Mouse (Mus musculus) forebrain, embryonic 16.5 days (tissue): Measurements from ENCODE around the gene Poc1a. TPM values are rescaled to one million over a fixed set of nuclear protein-coding genes. Genes with fewer than 3 reads are reported as not detected.

Experiments used
- ATAC-seq: fragments of 200-750 bp; cut with Nextera tagmentation; 2 replicates; pipeline ENCODE4 v1.8.0; 2017; ENCODE audit warnings: mild to moderate bottlenecking, moderate library complexity
- H3K27ac ChIP-seq: fragments of 300-500 bp; sonication (generic); 2 replicates; pipeline ENCODE4 v1.5.1; 2014; ENCODE audit warnings: low read length, control low read depth
- H3K27me3 ChIP-seq: fragments of 300-500 bp; sonication (generic); replicated peaks from 2 replicates; pipeline ENCODE4 v1.6.1; 2014; ENCODE audit warnings: low read length; ENCODE audit not compliant: control insufficient read depth, insufficient read depth
- H3K36me3 ChIP-seq: fragments of 300-500 bp; sonication (generic); 2 replicates; pipeline ENCODE4 v1.6.1; 2014; ENCODE audit not compliant: control insufficient read depth, insufficient read depth
- H3K4me1 ChIP-seq: fragments of 300-500 bp; sonication (generic); replicated peaks from 2 replicates; pipeline ENCODE4 v1.6.1; 2014; ENCODE audit warnings: low read length; ENCODE audit not compliant: control insufficient read depth, insufficient read depth
- H3K4me2 ChIP-seq: fragments of 300-500 bp; sonication (generic); 2 replicates; pipeline ENCODE4 v1.6.1; 2014; ENCODE audit warnings: mild to moderate bottlenecking, low read length, control low read depth
- H3K4me3 ChIP-seq: fragments of 300-500 bp; sonication (generic); replicated peaks from 2 replicates; pipeline ENCODE4 v1.5.1; 2014; ENCODE audit warnings: mild to moderate bottlenecking, low read length, control low read depth
- H3K9ac ChIP-seq: fragments of 300-500 bp; sonication (generic); replicated peaks from 2 replicates; pipeline ENCODE4 v1.6.1; 2014; ENCODE audit warnings: low read depth, low read length, control low read depth
- H3K9me3 ChIP-seq: fragments of 300-500 bp; sonication (generic); 2 replicates; pipeline ENCODE4 v1.6.1; 2016; ENCODE audit warnings: low read length; ENCODE audit not compliant: control insufficient read depth
- WGBS: fragments of 180-500 bp; shearing (Covaris S2); extraction: QIAGEN DNeasy Blood & Tissue Kit; methylation state at CpG from one replicate; pipeline ENCODE4 v1.1.7; 2014; 5-methylcytosine and 5-hydroxymethylcytosine counted together
- polyA plus RNA-seq: library from polyadenylated mRNA; unstranded; fragments of >200 nt; fragmentation: Nextera tagmentation; extraction: Ambion mirVana; gene quantifications from 2 replicates; pipeline ENCODE4 v1.2.1, GENCODE M21; 2015

Gene Poc1a
- polyA plus RNA-seq, 1 experiment from 2014 or later: 11.6 TPM

GRCm38 (mm10) chr9:106394649-106395602, 114.1 kb downstream of the Poc1a start:
- Histone ChIP-seq H3K4me3 (no peak overlapping the region), H3K27me3 (no peaks in the 10 kb centered on the region), H3K27ac (no peak overlapping the region), H3K4me1 (peaks cover 20% of the 10 kb centered on the region), H3K9ac (no peak overlapping the region), H3K4me2 (no peak overlapping the region), H3K9me3 (no peaks in the 10 kb centered on the region), H3K36me3 (no peaks in the 10 kb centered on the region)
- 21% methylated on average over 11 of the region's 11 CpGs for WGBS
- no peak for ATAC-seq

DNA sequence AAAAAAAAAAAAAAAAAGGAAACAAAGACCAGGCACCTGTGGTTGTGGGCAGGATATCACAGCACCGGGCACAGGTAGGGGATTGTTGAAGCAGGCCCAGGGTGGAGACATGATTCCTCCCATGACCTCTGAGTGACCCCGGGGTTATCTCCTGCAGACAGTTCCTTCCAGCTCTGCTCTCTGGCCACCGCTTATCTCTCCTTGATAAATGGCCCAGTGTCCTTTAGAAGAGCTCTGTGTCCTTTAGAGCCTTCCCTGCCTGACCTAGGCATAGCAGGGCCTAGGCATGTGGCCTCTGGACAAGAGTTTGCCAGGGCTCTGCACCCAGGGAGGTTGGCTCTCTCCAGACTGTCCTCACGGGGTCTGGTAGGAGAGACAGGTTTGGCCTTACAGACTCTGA, 116.9 kb downstream of the Poc1a start:
- peaks cover 16% of the 10 kb centered on the region for H3K4me1 ChIP-seq
- no peak overlapping the region for H3K4me2 ChIP-seq
- ATAC-seq: no peak
- H3K9ac ChIP-seq: no peak overlapping the region
- H3K27me3 ChIP-seq: no peaks in the 10 kb centered on the region
- H3K27ac ChIP-seq: no peak overlapping the region
- no peaks in the 10 kb centered on the region for H3K36me3 ChIP-seq
- 88% methylated on average over 4 of the region's 4 CpGs for WGBS
- no peaks in the 10 kb centered on the region for H3K9me3 ChIP-seq
- no peak overlapping the region for H3K4me3 ChIP-seq

DNA sequence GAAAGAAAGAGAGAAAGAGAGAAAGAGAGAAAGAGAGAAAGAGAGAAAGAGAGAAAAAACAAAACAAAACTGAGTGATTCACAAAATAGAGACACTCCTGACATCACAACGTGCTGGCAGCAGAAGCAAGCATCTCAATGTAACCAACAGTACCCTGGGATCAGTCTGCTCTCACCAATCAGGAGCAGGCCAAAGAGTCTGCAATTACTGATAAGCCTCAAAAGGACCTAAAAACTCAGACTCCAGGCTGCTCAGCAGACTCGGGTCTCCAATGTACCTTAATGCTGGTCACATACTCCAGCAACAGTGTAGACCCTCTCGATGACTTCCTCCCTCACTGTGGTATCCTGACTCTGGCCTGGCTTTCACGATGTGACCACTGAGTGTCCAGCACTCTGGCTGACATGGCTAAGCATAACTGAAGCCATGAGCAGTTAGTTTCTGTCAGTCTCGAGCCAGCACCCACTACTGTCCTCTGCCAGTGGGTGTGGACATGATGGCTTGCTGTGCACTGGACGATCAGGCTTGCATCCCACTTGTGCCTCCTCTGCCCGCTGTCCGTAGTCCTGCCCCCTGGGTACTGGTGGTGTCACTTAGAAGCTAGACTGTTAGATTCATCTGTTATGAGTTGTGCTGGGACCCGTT, 117.9 kb downstream of the Poc1a start:
- Histone ChIP-seq H3K27me3 (no peaks in the 10 kb centered on the region), H3K27ac (no peak overlapping the region), H3K4me2 (no peak overlapping the region), H3K36me3 (no peaks in the 10 kb centered on the region), H3K4me1 (peaks cover 10% of the 10 kb centered on the region; the same call in 1 of the 2 replicates), H3K9ac (no peak overlapping the region), H3K4me3 (no peak overlapping the region), H3K9me3 (no peaks in the 10 kb centered on the region)
- WGBS: 82% methylated on average over 9 of the region's 9 CpGs
- ATAC-seq: no peak

GRCm38 (mm10) chr9:106399808-106400207, 118.9 kb downstream of the Poc1a start:
- H3K4me2 ChIP-seq: no peak overlapping the region
- H3K9me3 ChIP-seq: no peaks in the 10 kb centered on the region
- H3K27ac ChIP-seq: no peak overlapping the region
- peaks cover 7% of the 10 kb centered on the region; the same call in 1 of the 2 replicates for H3K4me1 ChIP-seq
- H3K4me3 ChIP-seq: no peak overlapping the region
- 85% methylated on average over 3 of the region's 3 CpGs for WGBS
- H3K36me3 ChIP-seq: no peaks in the 10 kb centered on the region
- no peaks in the 10 kb centered on the region for H3K27me3 ChIP-seq
- ATAC-seq: no peak
- no peak overlapping the region for H3K9ac ChIP-seq

Other genes starting within 250 kb of the Poc1a start
- gene Col6a4, start 184.3 kb upstream of the Poc1a start, polyA plus RNA-seq: 0.70 and 1.1 TPM in 2 replicates
- 2.2 and 3.0 TPM in 2 replicates for gene Glyctk, start 122.9 kb upstream of the Poc1a start, polyA plus RNA-seq
- gene Wdr82, start 110.1 kb upstream of the Poc1a start, polyA plus RNA-seq: 37.3 and 41.6 TPM in 2 replicates
- 14.0 and 14.7 TPM in 2 replicates for gene Ppm1m, start 81.3 kb upstream of the Poc1a start, polyA plus RNA-seq
- gene Twf2, start 78.0 kb upstream of the Poc1a start, polyA plus RNA-seq: 56.6 and 58.7 TPM in 2 replicates
- not detected in 2 replicates for gene Tlr9, start 58.5 kb upstream of the Poc1a start, polyA plus RNA-seq
- 101 and 109 TPM in 2 replicates for gene Alas1, start 32.4 kb upstream of the Poc1a start, polyA plus RNA-seq
- 9.0 and 10.3 TPM in 2 replicates for gene Dusp7, start 87.6 kb downstream of the Poc1a start, polyA plus RNA-seq
- 564 and 591 TPM in 2 replicates for gene Rpl29, start 148.4 kb downstream of the Poc1a start, polyA plus RNA-seq
- gene Acy1, start 157.3 kb downstream of the Poc1a start, polyA plus RNA-seq: 31.5 and 31.7 TPM in 2 replicates
- gene Abhd14b, start 166.4 kb downstream of the Poc1a start, polyA plus RNA-seq: 6.2 and 7.7 TPM in 2 replicates
- 72.3 and 81.9 TPM in 2 replicates for gene Abhd14a, start 166.6 kb downstream of the Poc1a start, polyA plus RNA-seq
- 221 and 249 TPM in 2 replicates for gene Pcbp4, start 172.2 kb downstream of the Poc1a start, polyA plus RNA-seq
- gene Gpr62, start 184.9 kb downstream of the Poc1a start, polyA plus RNA-seq: 0.48 and 0.72 TPM in 2 replicates
- 53.6 and 62.5 TPM in 2 replicates for gene Rrp9, start 194.9 kb downstream of the Poc1a start, polyA plus RNA-seq
- gene Parp3, start 195.9 kb downstream of the Poc1a start, polyA plus RNA-seq: 0.55 and 0.70 TPM in 2 replicates
- not detected in 2 replicates for gene Iqcf1, start 218.9 kb downstream of the Poc1a start, polyA plus RNA-seq
- not detected in 2 replicates for gene Iqcf5, start 233.5 kb downstream of the Poc1a start, polyA plus RNA-seq